Mouse (Mus musculus) ES-Bruce4 (cell line): Measurements from ENCODE around the gene Magi2.

Experiments
- CTCF ChIP-seq: IDR thresholded peaks from one replicate; pipeline ENCODE4 v1.8.1; 2011; ENCODE audit warnings: low read depth, low read length
- POLR2A ChIP-seq: IDR thresholded peaks from one replicate; pipeline ENCODE4 v1.8.1; 2011; ENCODE audit warnings: low read length; ENCODE audit not compliant: insufficient read depth

DNA sequence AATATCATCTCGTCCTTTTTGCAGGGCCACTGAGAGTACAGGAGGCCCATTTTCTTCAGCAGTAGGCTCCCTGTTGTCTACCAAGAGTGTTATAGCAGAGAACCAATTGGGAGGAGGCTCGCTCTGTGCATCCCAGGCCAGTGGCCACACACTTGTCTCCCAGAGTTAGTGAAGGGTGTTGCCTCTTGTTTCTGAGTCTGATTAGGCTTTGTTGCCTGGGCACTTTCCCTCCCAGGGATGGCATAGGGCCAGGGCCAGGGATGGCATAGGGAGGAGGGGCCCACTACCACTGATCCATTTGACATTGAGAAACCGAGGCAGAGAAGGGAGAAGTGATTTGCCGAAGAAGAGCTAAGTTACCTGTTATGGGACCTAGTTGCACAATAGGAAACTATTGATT is 679.8 kb downstream of the Magi2 start:
- TF ChIP-seq CTCF, result no peak
- no peak for TF ChIP-seq POLR2A
